Mouse (Mus musculus): Measurements from ENCODE around the gene Spata31d1c.

The Spata31d1c gene

DNA sequence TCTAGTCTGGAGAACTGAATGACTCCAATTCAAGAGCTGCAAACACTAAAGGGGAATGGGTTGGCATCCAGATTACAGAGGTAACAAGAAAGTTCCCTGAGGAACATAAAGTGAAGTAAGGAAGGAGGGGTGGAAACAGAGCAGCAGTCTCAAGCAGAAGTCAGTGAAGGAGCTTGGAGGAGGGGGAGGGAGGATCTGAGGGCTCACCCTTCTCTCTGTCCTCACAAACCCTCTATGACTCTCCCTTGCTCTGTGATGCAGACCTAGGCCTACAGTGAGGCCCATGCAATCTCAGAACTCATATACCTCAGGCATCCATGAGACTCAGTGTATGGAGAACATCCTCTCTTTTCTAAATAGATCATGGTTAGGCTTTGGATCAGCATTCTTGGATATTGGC lies at the start of gene Spata31d1c:
Gene Spata31d1c (plus strand): TSS at position 301 of the 400 bp plus-strand sequence.
- DNase-seq (ENCODE audit: low spot score in 2 of 2): no peak

GRCm38 (mm10) chr13:64988828-64989227 lies 44.0 kb upstream of the Spata31d1c start:
- no peak for DNase-seq (ENCODE audit: low spot score in 2 of 2)

DNA sequence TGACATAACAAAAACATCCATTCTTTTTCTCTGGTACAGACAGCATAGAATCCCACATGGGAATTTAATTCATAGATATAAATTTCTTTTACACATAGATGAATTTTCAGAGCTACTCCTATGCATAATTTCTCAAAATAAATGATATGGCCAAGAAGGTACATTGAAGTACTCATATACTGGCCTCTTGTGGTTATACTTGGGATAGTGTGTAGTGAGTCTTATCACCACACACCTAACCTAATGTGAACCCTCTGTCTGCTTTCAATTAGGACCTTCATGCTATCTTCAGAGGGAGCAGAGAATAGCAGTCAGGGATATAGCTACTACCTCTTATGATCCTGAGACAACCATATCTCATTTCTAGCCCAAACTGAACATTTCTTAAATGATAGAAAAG lies 27.4 kb upstream of the Spata31d1c start:
- DNase-seq (ENCODE audit: low spot score in 2 of 2): no peak

DNA sequence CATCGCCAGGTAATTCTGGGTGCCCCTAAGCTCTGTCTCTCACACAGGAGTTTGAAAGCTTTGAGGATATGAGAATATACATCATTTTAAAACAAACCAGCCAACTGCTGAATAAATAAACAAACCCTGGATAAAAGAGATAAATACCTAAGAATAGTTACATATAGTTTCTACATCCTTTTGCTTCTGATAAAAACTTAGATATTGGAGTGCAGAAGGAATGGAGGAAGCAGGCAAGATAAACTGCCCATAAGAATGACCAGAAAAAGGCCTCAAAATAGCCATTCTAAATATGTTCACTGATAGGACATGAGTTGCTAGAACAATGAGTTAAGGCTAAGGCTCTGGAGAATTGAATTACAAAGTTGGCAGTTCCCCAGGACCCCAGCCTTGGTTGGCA lies 26.1 kb upstream of the Spata31d1c start:
- DNase-seq (ENCODE audit: low spot score in 2 of 2): no peak

GRCm38 (mm10) chr13:65007971-65008370 lies 24.9 kb upstream of the Spata31d1c start:
- DNase-seq (ENCODE audit: low spot score in 2 of 2): no peak

DNA sequence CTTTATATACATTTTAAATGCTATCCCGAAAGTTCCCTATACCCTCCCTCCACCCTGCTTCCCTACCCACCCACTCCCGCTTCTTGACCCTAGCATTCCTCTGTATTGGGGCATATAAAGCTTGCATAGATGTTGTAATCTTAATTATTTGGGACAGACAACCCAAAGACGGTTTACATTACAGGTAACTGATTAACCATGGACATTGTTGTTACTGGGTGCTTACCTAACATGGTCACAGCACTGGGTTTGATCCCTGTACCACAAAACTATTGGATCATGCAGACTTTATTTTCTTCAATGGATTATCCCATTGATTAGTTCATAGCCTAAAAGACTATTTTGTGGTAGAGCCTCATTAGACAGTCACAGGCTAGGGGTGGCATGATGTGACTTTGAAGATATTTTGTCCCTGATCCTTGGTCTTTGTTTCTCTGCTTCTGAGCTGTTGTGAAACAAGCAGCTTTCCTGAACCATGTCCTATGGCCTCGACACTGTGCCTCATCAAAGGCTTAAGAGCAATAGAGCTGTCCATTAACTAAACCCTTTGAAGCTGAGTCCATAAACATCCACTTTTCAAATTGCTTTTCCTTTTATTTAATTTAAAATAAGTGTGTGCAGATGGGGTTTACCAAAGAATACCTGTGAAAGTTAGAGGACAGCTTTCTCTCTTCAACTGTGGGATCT lies 21.7 kb upstream of the Spata31d1c start:
- no peak for DNase-seq (ENCODE audit: low spot score in 2 of 2)

DNA sequence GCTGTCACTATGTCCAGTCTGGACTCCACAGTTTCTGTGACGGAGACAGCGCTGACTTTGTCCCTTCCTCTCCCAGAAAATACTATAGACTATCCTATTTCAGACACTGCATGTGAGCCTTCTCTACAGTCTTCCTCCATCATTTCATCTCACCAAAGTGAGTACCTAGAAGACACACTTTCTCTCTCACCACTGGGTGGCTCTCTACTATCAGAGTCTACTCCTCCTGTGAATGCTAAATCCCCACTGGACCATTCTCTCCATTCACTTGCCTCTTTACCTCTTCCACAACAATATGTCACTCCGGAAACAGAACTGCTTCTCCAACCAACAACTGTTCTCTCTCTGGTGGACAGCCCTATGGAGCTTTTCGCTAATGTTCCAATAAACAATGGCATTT lies 2.2 kb downstream of the Spata31d1c start:
- no peak for DNase-seq (ENCODE audit: low spot score in 2 of 2)

DNA sequence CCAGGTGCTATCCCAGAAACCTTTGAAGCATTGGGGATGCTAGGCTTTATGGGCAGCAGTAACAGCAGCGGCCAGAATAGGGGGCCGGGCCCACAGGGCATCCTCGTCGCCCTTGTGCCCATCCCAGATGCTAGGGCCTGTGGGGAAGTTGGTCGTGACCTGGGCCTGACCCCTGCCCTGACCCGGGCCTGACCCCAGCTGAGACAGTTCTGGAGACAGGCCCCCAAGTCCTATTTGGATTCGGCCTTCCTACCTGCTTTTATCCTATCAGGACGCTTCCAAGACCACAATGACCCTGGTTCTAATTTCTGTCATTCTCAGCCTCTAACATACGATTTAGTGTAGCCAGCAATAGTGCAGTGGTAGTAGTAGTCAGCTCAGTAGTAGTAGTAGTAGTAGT lies 19.8 kb downstream of the Spata31d1c start, which contains the start of gene Prss47:
Gene Prss47 (minus strand): TSS at position 101 of the 400 bp plus-strand sequence.
- no peak for DNase-seq (ENCODE audit: low spot score in 2 of 2)

DNA sequence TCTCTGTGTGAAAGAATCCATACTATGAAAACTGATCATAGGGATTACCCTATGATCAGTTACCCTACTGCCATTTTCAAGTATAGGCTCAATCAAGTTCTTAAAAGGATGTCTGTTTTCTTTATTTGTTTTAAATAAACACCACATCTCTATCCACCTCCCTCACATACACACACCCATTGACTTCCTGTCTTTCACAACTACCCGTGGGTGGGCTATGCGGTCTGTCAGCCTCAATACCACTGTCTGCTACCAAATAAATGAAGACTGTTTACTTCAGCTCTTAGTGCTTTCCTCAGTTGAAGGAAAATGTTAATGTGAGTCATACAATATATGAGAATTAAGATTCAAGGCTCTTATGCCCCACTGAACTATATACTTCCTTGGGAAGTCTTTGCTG lies 37.1 kb downstream of the Spata31d1c start:
- DNase-seq (ENCODE audit: low spot score in 2 of 2): no peak
